Mouse (Mus musculus) lung, postnatal 0 days (tissue): ENCODE results near the gene Arhgap25.

Source experiments
- CTCF ChIP-seq: IDR thresholded peaks from 2 replicates; pipeline ENCODE4 v1.5.1; 2016; ENCODE audit warnings: antibody characterized with exemption, mild to moderate bottlenecking
- EP300 ChIP-seq: IDR thresholded peaks from 2 replicates; pipeline ENCODE4 v1.6.1; 2016; ENCODE audit warnings: antibody characterized with exemption, mild to moderate bottlenecking, control low read depth

- TF ChIP-seq CTCF (no peak), EP300 (no peak)
Observed at GRCm38 (mm10) chr6:87518622-87519021, 14.4 kb downstream of the Arhgap25 start.
